Mouse (Mus musculus) lung, postnatal 0 days (tissue): Measurements from ENCODE around the gene Cops7b. TPM values are rescaled to one million over a fixed set of nuclear protein-coding genes. Genes with fewer than 3 reads are reported as not detected.

Experiments
- ATAC-seq: fragments of 200-750 bp; cut with Nextera tagmentation; 2 replicates; pipeline ENCODE4 v1.8.0; 2017; ENCODE audit warnings: moderate library complexity
- DNase-seq: peaks from one replicate; pipeline ENCODE4 v3.0.0-alpha.2; 2016; ENCODE audit warnings: low spot score
- H3K27ac ChIP-seq: fragments of 300-500 bp; sonication (generic); 2 replicates; pipeline ENCODE4 v1.5.1; 2014; ENCODE audit warnings: antibody characterized with exemption, mild to moderate bottlenecking, low read length, mixed read lengths
- H3K27me3 ChIP-seq: fragments of 300-500 bp; sonication (generic); replicated peaks from 2 replicates; pipeline ENCODE4 v1.6.1; 2014; ENCODE audit warnings: low read length, mixed read lengths; ENCODE audit not compliant: insufficient read depth
- H3K36me3 ChIP-seq: fragments of 300-500 bp; sonication (generic); 2 replicates; pipeline ENCODE4 v1.6.1; 2014; ENCODE audit warnings: low read length, mixed read lengths; ENCODE audit not compliant: insufficient read depth
- H3K4me1 ChIP-seq: fragments of 300-500 bp; sonication (generic); 2 replicates; pipeline ENCODE4 v1.6.1; 2014; ENCODE audit warnings: antibody characterized with exemption, low read depth, low read length, mixed read lengths; ENCODE audit not compliant: insufficient read depth
- H3K4me2 ChIP-seq: fragments of 300-500 bp; sonication (generic); replicated peaks from 2 replicates; pipeline ENCODE4 v1.6.1; 2014; ENCODE audit warnings: low read depth, mild to moderate bottlenecking, low read length, moderate library complexity, mixed read lengths
- H3K4me3 ChIP-seq: fragments of 300-500 bp; sonication (generic); 2 replicates; pipeline ENCODE4 v1.5.1; 2014; ENCODE audit warnings: low read depth, low read length
- H3K9ac ChIP-seq: fragments of 300-500 bp; sonication (generic); replicated peaks from 2 replicates; pipeline ENCODE4 v1.6.1; 2014; ENCODE audit warnings: low read depth, mild to moderate bottlenecking
- H3K9me3 ChIP-seq: fragments of 300-500 bp; sonication (generic); 2 replicates; pipeline ENCODE4 v1.6.1; 2016; ENCODE audit warnings: low read length, mixed read lengths
- CTCF ChIP-seq: IDR thresholded peaks from 2 replicates; pipeline ENCODE4 v1.5.1; 2016; ENCODE audit warnings: antibody characterized with exemption, mild to moderate bottlenecking
- EP300 ChIP-seq: IDR thresholded peaks from 2 replicates; pipeline ENCODE4 v1.6.1; 2016; ENCODE audit warnings: antibody characterized with exemption, mild to moderate bottlenecking, control low read depth
- WGBS: fragments of 180-500 bp; shearing (Covaris S2); extraction: QIAGEN DNeasy Blood & Tissue Kit; methylation state at CpG from one replicate; pipeline ENCODE4 v1.1.7; 2014; 5-methylcytosine and 5-hydroxymethylcytosine counted together
- polyA plus RNA-seq: library from polyadenylated mRNA; unstranded; fragments of >200 nt; fragmentation: Nextera tagmentation; extraction: Ambion mirVana; gene quantifications from 2 replicates; pipeline ENCODE4 v1.2.1, GENCODE M21; 2015

Gene Cops7b
- polyA plus RNA-seq, 1 experiment from 2014 or later = 19.3 TPM

- ATAC-seq (peak; percentile 9; the same call in 1 of the 2 replicates), DNase-seq (peak; percentile 78)
- H3K9me3 ChIP-seq = no peaks in the 10 kb centered on the region
- peak overlapping the region; percentile 83 for H3K4me2 ChIP-seq
- peak overlapping the region; percentile 87 for H3K4me3 ChIP-seq
- TF ChIP-seq CTCF (no peak), EP300 (no peak)
- H3K4me1 ChIP-seq = peaks cover 5% of the 10 kb centered on the region; the same call in 1 of the 2 replicates
- peak overlapping the region; percentile 60 for H3K9ac ChIP-seq
- peak overlapping the region; percentile 51; the same call in 1 of the 2 replicates for H3K27ac ChIP-seq
- H3K36me3 ChIP-seq = no peaks in the 10 kb centered on the region; the same call in 1 of the 2 replicates
- no peaks in the 10 kb centered on the region for H3K27me3 ChIP-seq
- WGBS = 0% methylated on average over 26 of the region's 26 CpGs
These were observed 4.3 kb downstream of the Cops7b start for GRCm38 (mm10) chr1:86586992-86587391.

GRCm38 (mm10) chr1:86594539-86594938 lies 11.8 kb downstream of the Cops7b start:
- H3K4me2 ChIP-seq = no peak overlapping the region
- DNase-seq (no peak), ATAC-seq (no peak)
- H3K9me3 ChIP-seq = no peaks in the 10 kb centered on the region
- H3K27me3 ChIP-seq = no peaks in the 10 kb centered on the region
- no peak for TF ChIP-seq CTCF
- H3K27ac ChIP-seq = 0 out of 2 replicates have a peak overlapping the region, but pooled peaks have one; percentile 1
- H3K4me3 ChIP-seq = no peak overlapping the region
- H3K36me3 ChIP-seq = peaks cover 15% of the 10 kb centered on the region; the same call in 1 of the 2 replicates
- no peaks in the 10 kb centered on the region for H3K4me1 ChIP-seq
- 88% methylated on average over 7 of the region's 7 CpGs for WGBS
- no peak overlapping the region for H3K9ac ChIP-seq

DNA sequence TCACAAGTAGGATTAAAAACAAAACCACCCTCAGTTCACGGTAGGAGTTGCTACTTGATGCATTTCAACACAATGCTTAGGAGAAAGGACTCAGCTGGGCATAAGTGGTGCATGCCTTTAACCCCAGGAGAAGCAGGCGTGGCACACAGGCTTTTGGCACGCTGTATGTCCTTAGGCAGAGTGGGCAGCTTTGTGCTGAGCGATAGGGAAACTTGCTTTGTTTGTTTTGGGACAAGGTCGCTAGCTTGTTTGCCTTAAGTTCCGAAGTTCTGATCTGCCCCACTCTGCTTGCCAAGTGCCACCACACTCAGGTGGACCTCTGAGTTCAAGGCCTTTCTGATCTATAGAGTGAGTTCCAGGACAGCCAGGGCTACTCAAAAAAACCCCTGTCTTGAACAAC lies 12.6 kb downstream of the Cops7b start:
- no peaks in the 10 kb centered on the region for H3K4me1 ChIP-seq
- WGBS = 56% methylated on average over 6 of the region's 6 CpGs
- H3K36me3 ChIP-seq = peaks cover 15% of the 10 kb centered on the region; the same call in 1 of the 2 replicates
- ATAC-seq (peak; percentile 98), DNase-seq (peak; percentile 88)
- no peak overlapping the region for H3K4me2 ChIP-seq
- H3K9ac ChIP-seq = no peak overlapping the region
- no peaks in the 10 kb centered on the region for H3K27me3 ChIP-seq
- peak overlapping the region; percentile 70; the same call in 1 of the 2 replicates for H3K27ac ChIP-seq
- no peak for TF ChIP-seq EP300
- H3K9me3 ChIP-seq = no peaks in the 10 kb centered on the region
- H3K4me3 ChIP-seq = no peak overlapping the region

GRCm38 (mm10) chr1:86596512-86596911 lies 13.8 kb downstream of the Cops7b start:
- no peaks in the 10 kb centered on the region for H3K4me1 ChIP-seq
- no peak overlapping the region for H3K4me3 ChIP-seq
- H3K27ac ChIP-seq = no peak overlapping the region
- no peak overlapping the region for H3K4me2 ChIP-seq
- WGBS = 94% methylated on average over 6 of the region's 6 CpGs
- ATAC-seq (no peak), DNase-seq (no peak)
- peaks cover 22% of the 10 kb centered on the region; the same call in 1 of the 2 replicates for H3K36me3 ChIP-seq
- no peak overlapping the region for H3K9ac ChIP-seq
- no peaks in the 10 kb centered on the region for H3K9me3 ChIP-seq
- TF ChIP-seq EP300 = no peak
- no peak for TF ChIP-seq CTCF
- no peaks in the 10 kb centered on the region for H3K27me3 ChIP-seq

- peaks cover 26% of the 10 kb centered on the region; the same call in 1 of the 2 replicates for H3K36me3 ChIP-seq
- no peak overlapping the region for H3K4me3 ChIP-seq
- no peaks in the 10 kb centered on the region for H3K27me3 ChIP-seq
- DNase-seq = peak; percentile 60
- ATAC-seq = no peak
- H3K27ac ChIP-seq = no peak overlapping the region
- H3K9ac ChIP-seq = no peak overlapping the region
- H3K9me3 ChIP-seq = no peaks in the 10 kb centered on the region
- H3K4me2 ChIP-seq = no peak overlapping the region
- peak; percentile 76 for TF ChIP-seq CTCF
- TF ChIP-seq EP300 = no peak
- no peaks in the 10 kb centered on the region for H3K4me1 ChIP-seq
- 67% methylated on average over 3 of the region's 3 CpGs for WGBS
These were observed 15.8 kb downstream of the Cops7b start for GRCm38 (mm10) chr1:86598516-86598915.

- peaks cover 33% of the 10 kb centered on the region; the same call in 1 of the 2 replicates for H3K36me3 ChIP-seq
- 82% methylated on average over 2 of the region's 2 CpGs for WGBS
These were observed 17.4 kb downstream of the Cops7b start for GRCm38 (mm10) chr1:86600117-86600516.

DNA sequence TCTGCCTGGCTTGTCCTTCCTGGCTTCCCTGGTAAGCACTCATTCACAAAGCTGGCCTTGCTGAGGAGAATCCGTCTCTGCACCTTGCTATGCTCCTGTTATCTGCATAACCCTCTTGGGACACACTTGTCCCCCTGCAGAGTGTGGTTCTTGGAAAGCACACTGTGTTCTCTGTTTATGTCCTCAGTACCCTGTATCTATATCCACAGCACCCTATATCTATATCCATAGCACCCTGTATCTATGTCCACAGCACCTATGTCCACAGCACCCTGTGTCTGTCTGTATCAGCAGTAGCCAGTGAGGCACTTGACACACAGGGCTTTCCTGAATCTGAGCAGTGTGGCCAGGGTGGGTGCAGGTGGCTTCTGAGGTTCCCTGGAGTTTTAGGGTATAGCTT lies 28.2 kb downstream of the Cops7b start:
- WGBS = 81% methylated on average over 1 of the region's 1 CpGs

More at GRCm38 (mm10) chr1:86600117-86600516, 17.4 kb downstream of the Cops7b start:
- H3K9me3 ChIP-seq = no peaks in the 10 kb centered on the region
- DNase-seq (no peak), ATAC-seq (no peak)
- H3K4me3 ChIP-seq = no peak overlapping the region
- H3K27me3 ChIP-seq = no peaks in the 10 kb centered on the region
- H3K4me1 ChIP-seq = no peaks in the 10 kb centered on the region
- no peak overlapping the region for H3K9ac ChIP-seq
- TF ChIP-seq EP300 (no peak), CTCF (no peak)
- no peak overlapping the region for H3K27ac ChIP-seq
- no peak overlapping the region for H3K4me2 ChIP-seq

More for the DNA sequence above, 28.2 kb downstream of the Cops7b start:
- Histone ChIP-seq H3K36me3 (peaks cover 14% of the 10 kb centered on the region; the same call in 1 of the 2 replicates), H3K4me2 (no peak overlapping the region), H3K4me3 (no peak overlapping the region), H3K4me1 (no peaks in the 10 kb centered on the region), H3K9ac (no peak overlapping the region), H3K27me3 (no peaks in the 10 kb centered on the region), H3K9me3 (no peaks in the 10 kb centered on the region), H3K27ac (no peak overlapping the region)
- TF ChIP-seq CTCF (no peak), EP300 (no peak)
- DNase-seq (no peak), ATAC-seq (no peak)
